Mouse (Mus musculus): ENCODE measurements at regions not wholly inside any gene's neighbourhood (a gene's known extent, or its start where the extent isn't known, plus 50 kb on each side); places are given as distances from the start of the nearest gene placed in this dataset.
"Not testable (repeated sequence)": the region's sequence is repeated elsewhere in the genome, so short reads cannot be mapped to it uniquely, and the experiment has no call there.

GRCm38 (mm10) chr13:26142811-26143210, 627.2 kb downstream of the Hdgfl1 start:
- H3K27ac ChIP-seq (ENCODE audit: low read depth): no peak overlapping the region
- ATAC-seq (ENCODE audit: insufficient read depth) (no peak), DNase-seq (no peak)
- H3K9me3 ChIP-seq (ENCODE audit: low read depth, low read length): no peaks in the 10 kb centered on the region
- no peak overlapping the region for H3K4me2 ChIP-seq
- 87% methylated on average over 2 of the region's 2 CpGs for WGBS
- H3K4me1 ChIP-seq (ENCODE audit: insufficient read depth): no peaks in the 10 kb centered on the region
- H3K27me3 ChIP-seq (ENCODE audit: insufficient read depth, low read length): no peaks in the 10 kb centered on the region
- H3K4me3 ChIP-seq (ENCODE audit: low read depth, low read length): no peak overlapping the region
- H3K36me3 ChIP-seq (ENCODE audit: insufficient read depth): no peaks in the 10 kb centered on the region
- no peak for TF ChIP-seq CTCF (IDR thresholded peaks at IDR 0.05; ENCODE audit: low read depth)
- no peak overlapping the region for H3K9ac ChIP-seq

GRCm38 (mm10) chr13:26119363-26119762, 650.6 kb downstream of the Hdgfl1 start:
- 42% methylated on average over 1 of the region's 1 CpGs for WGBS
- Histone ChIP-seq H3K27ac (ENCODE audit: low read depth) (no peak overlapping the region), H3K9me3 (ENCODE audit: low read depth, low read length) (no peaks in the 10 kb centered on the region), H3K4me3 (ENCODE audit: low read depth, low read length) (no peak overlapping the region), H3K27me3 (ENCODE audit: insufficient read depth, low read length) (no peaks in the 10 kb centered on the region), H3K4me2 (no peak overlapping the region), H3K36me3 (ENCODE audit: insufficient read depth) (no peaks in the 10 kb centered on the region), H3K4me1 (ENCODE audit: insufficient read depth) (no peaks in the 10 kb centered on the region), H3K9ac (no peak overlapping the region)
- DNase-seq: no peak
- ATAC-seq (ENCODE audit: insufficient read depth): no peak
- no peak for TF ChIP-seq CTCF (IDR thresholded peaks at IDR 0.05; ENCODE audit: low read depth)

GRCm38 (mm10) chr13:26114136-26114535, 655.8 kb downstream of the Hdgfl1 start:
- ATAC-seq (ENCODE audit: insufficient read depth) (no peak), DNase-seq (no peak)
- no peaks in the 10 kb centered on the region for H3K36me3 ChIP-seq (ENCODE audit: insufficient read depth)
- H3K9me3 ChIP-seq (ENCODE audit: low read depth, low read length): no peaks in the 10 kb centered on the region
- no peak overlapping the region for H3K4me3 ChIP-seq (ENCODE audit: low read depth, low read length)
- no peaks in the 10 kb centered on the region for H3K27me3 ChIP-seq (ENCODE audit: insufficient read depth, low read length)
- no peak for TF ChIP-seq CTCF (IDR thresholded peaks at IDR 0.05; ENCODE audit: low read depth)
- WGBS: 90% methylated on average over 7 of the region's 7 CpGs
- H3K4me2 ChIP-seq: no peak overlapping the region
- no peak overlapping the region for H3K9ac ChIP-seq
- H3K27ac ChIP-seq (ENCODE audit: low read depth): no peak overlapping the region
- no peaks in the 10 kb centered on the region for H3K4me1 ChIP-seq (ENCODE audit: insufficient read depth)

- not testable (repeated sequence) for H3K4me3 ChIP-seq (ENCODE audit: low read depth, low read length); H3K27ac ChIP-seq (ENCODE audit: low read depth); H3K9me3 ChIP-seq (ENCODE audit: low read depth, low read length); DNase-seq; H3K4me1 ChIP-seq (ENCODE audit: insufficient read depth); H3K9ac ChIP-seq; H3K27me3 ChIP-seq (ENCODE audit: insufficient read depth, low read length); ATAC-seq (ENCODE audit: insufficient read depth); H3K36me3 ChIP-seq (ENCODE audit: insufficient read depth); H3K4me2 ChIP-seq
- WGBS: 86% methylated on average over 1 of the region's 1 CpGs
Observed at GRCm38 (mm10) chr13:26113723-26114122, 656.2 kb downstream of the Hdgfl1 start.

GRCm38 (mm10) chr13:26112579-26112978, 657.4 kb downstream of the Hdgfl1 start:
- Histone ChIP-seq H3K27ac (ENCODE audit: low read depth) (no peak overlapping the region), H3K9ac (no peak overlapping the region), H3K27me3 (ENCODE audit: insufficient read depth, low read length) (no peaks in the 10 kb centered on the region), H3K4me1 (ENCODE audit: insufficient read depth) (no peaks in the 10 kb centered on the region), H3K36me3 (ENCODE audit: insufficient read depth) (no peaks in the 10 kb centered on the region), H3K9me3 (ENCODE audit: low read depth, low read length) (no peaks in the 10 kb centered on the region), H3K4me3 (ENCODE audit: low read depth, low read length) (no peak overlapping the region), H3K4me2 (no peak overlapping the region)
- DNase-seq (no peak), ATAC-seq (ENCODE audit: insufficient read depth) (no peak)
- TF ChIP-seq CTCF (IDR thresholded peaks at IDR 0.05; ENCODE audit: low read depth): no peak

GRCm38 (mm10) chr13:26109013-26109412, 661.0 kb downstream of the Hdgfl1 start:
- 89% methylated on average over 2 of the region's 2 CpGs for WGBS
- DNase-seq: no peak
- ATAC-seq (ENCODE audit: insufficient read depth): no peak
- no peak for TF ChIP-seq CTCF (IDR thresholded peaks at IDR 0.05; ENCODE audit: low read depth)
- Histone ChIP-seq H3K27ac (ENCODE audit: low read depth) (no peak overlapping the region), H3K9ac (no peak overlapping the region), H3K36me3 (ENCODE audit: insufficient read depth) (no peaks in the 10 kb centered on the region), H3K4me2 (no peak overlapping the region), H3K27me3 (ENCODE audit: insufficient read depth, low read length) (no peaks in the 10 kb centered on the region), H3K9me3 (ENCODE audit: low read depth, low read length) (no peaks in the 10 kb centered on the region), H3K4me1 (ENCODE audit: insufficient read depth) (no peaks in the 10 kb centered on the region), H3K4me3 (ENCODE audit: low read depth, low read length) (no peak overlapping the region)

- TF ChIP-seq CTCF (IDR thresholded peaks at IDR 0.05; ENCODE audit: low read depth): no peak
- no peaks in the 10 kb centered on the region for H3K4me1 ChIP-seq (ENCODE audit: insufficient read depth)
- H3K4me3 ChIP-seq (ENCODE audit: low read depth, low read length): no peak overlapping the region
- DNase-seq (peak; percentile 57), ATAC-seq (ENCODE audit: insufficient read depth) (no peak)
- H3K27me3 ChIP-seq (ENCODE audit: insufficient read depth, low read length): no peaks in the 10 kb centered on the region
- WGBS: 34% methylated on average over 3 of the region's 3 CpGs
- no peak overlapping the region for H3K4me2 ChIP-seq
- no peak overlapping the region for H3K9ac ChIP-seq
- no peaks in the 10 kb centered on the region for H3K9me3 ChIP-seq (ENCODE audit: low read depth, low read length)
- no peak overlapping the region for H3K27ac ChIP-seq (ENCODE audit: low read depth)
- no peaks in the 10 kb centered on the region for H3K36me3 ChIP-seq (ENCODE audit: insufficient read depth)
Observed at GRCm38 (mm10) chr13:26088727-26089126, 681.2 kb downstream of the Hdgfl1 start.

- Histone ChIP-seq H3K27me3 (ENCODE audit: insufficient read depth, low read length) (no peaks in the 10 kb centered on the region), H3K27ac (ENCODE audit: low read depth) (no peak overlapping the region), H3K9me3 (ENCODE audit: low read depth, low read length) (no peaks in the 10 kb centered on the region), H3K4me1 (ENCODE audit: insufficient read depth) (no peaks in the 10 kb centered on the region), H3K9ac (no peak overlapping the region), H3K36me3 (ENCODE audit: insufficient read depth) (no peaks in the 10 kb centered on the region), H3K4me3 (ENCODE audit: low read depth, low read length) (no peak overlapping the region), H3K4me2 (no peak overlapping the region)
- no peak for TF ChIP-seq CTCF (IDR thresholded peaks at IDR 0.05; ENCODE audit: low read depth)
- no peak for DNase-seq
- 86% methylated on average over 2 of the region's 2 CpGs for WGBS
- ATAC-seq (ENCODE audit: insufficient read depth): no peak
Observed at GRCm38 (mm10) chr13:26080814-26081213, 689.2 kb downstream of the Hdgfl1 start.

All from lung, embryonic 14.5 days (tissue).